10 mouse cellular contexts compared by ENCODE assay signal in genomic region chr15:96755951-96756350, GRCm38 (mm10).
"Had no signal": no experiment of that assay in that cellular context is flagged by ENCODE, and none has a peak within 500 bp of the region (broad histone marks: within the 10 kb centered on the region; RNA-seq: fewer than 3 reads in every experiment).

No protein-coding gene starts in this region.

- ATAC-seq: intestine, embryonic 15.5 days; midbrain, embryonic 13.5 days had no signal

- H3K9ac ChIP-seq: intestine, embryonic 15.5 days; kidney, embryonic 15.5 days; limb, embryonic 13.5 days; liver, embryonic 14.5 days; midbrain, embryonic 13.5 days had no signal

- H3K27me3 ChIP-seq: intestine, embryonic 15.5 days; kidney, embryonic 15.5 days; limb, embryonic 13.5 days; midbrain, embryonic 13.5 days had no signal

- H3K4me2 ChIP-seq: intestine, embryonic 15.5 days; kidney, embryonic 15.5 days; limb, embryonic 13.5 days; midbrain, embryonic 13.5 days had no signal

- H3K27ac ChIP-seq: intestine, embryonic 15.5 days; liver, embryonic 14.5 days; midbrain, embryonic 13.5 days had no signal

- H3K9me3 ChIP-seq: intestine, embryonic 15.5 days; kidney, embryonic 15.5 days; limb, embryonic 13.5 days; midbrain, embryonic 13.5 days had no signal

- H3K36me3 ChIP-seq: intestine, embryonic 15.5 days; kidney, embryonic 15.5 days; limb, embryonic 13.5 days; midbrain, embryonic 13.5 days had no signal

- H3K4me3 ChIP-seq: intestine, embryonic 15.5 days; kidney, embryonic 15.5 days; limb, embryonic 13.5 days; midbrain, embryonic 13.5 days had no signal

- DNase-seq: kidney, postnatal 4 days; left cerebral cortex, postnatal 4 days; lung, adult 18-20 months; right cerebral cortex, postnatal 14 days; thymus, postnatal 36 days had no signal
